Mouse (Mus musculus) thymus, adult 2 months (tissue): ENCODE results near the gene Prmt1.

Source experiments
- CTCF ChIP-seq: fragments of 200-500 bp; IDR thresholded peaks from 2 replicates; pipeline ENCODE4 v1.5.1; 2012; ENCODE audit warnings: mild to moderate bottlenecking, control low read depth, low read length, moderate library complexity, borderline replicate concordance; ENCODE audit not compliant: control insufficient read depth, poor library complexity, insufficient read depth; ENCODE audit errors: extremely low read depth
- POLR2A ChIP-seq: fragments of 200-500 bp; IDR thresholded peaks from 2 replicates; pipeline ENCODE4 v1.6.1; 2012; ENCODE audit warnings: mild to moderate bottlenecking, low read length, control low read depth, moderate library complexity; ENCODE audit not compliant: control insufficient read depth, poor library complexity, insufficient read depth; ENCODE audit errors: extremely low read depth

DNA sequence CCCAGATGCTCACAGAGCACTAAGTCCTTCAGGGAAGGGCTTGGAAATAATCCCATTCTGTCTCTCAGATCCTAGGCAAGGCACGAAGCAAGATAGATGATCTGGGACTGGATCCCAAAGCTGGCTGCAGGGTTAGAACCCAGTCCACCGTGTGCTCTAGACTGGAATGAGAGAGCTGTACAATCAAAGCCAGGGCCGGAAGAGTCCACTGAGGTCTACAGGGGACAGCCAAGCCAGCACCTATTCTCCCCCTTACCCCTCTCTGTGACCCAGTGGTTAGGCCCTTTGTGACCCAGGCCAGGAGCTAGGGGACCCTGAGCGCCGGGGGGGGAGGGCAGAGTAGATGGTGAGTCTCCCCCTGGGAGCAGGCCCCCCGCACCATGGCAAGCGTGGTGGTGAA lies 43.5 kb downstream of the Prmt1 start, which contains the start of gene Tsks:
- TF ChIP-seq POLR2A, result no peak
- TF ChIP-seq CTCF, result no peak
